Mouse (Mus musculus): Measurements from ENCODE around the gene Zfp428.
A peak's percentile ranks its signal among the peaks of the same experiment; 100 is the strongest.

The Zfp428 gene

DNA sequence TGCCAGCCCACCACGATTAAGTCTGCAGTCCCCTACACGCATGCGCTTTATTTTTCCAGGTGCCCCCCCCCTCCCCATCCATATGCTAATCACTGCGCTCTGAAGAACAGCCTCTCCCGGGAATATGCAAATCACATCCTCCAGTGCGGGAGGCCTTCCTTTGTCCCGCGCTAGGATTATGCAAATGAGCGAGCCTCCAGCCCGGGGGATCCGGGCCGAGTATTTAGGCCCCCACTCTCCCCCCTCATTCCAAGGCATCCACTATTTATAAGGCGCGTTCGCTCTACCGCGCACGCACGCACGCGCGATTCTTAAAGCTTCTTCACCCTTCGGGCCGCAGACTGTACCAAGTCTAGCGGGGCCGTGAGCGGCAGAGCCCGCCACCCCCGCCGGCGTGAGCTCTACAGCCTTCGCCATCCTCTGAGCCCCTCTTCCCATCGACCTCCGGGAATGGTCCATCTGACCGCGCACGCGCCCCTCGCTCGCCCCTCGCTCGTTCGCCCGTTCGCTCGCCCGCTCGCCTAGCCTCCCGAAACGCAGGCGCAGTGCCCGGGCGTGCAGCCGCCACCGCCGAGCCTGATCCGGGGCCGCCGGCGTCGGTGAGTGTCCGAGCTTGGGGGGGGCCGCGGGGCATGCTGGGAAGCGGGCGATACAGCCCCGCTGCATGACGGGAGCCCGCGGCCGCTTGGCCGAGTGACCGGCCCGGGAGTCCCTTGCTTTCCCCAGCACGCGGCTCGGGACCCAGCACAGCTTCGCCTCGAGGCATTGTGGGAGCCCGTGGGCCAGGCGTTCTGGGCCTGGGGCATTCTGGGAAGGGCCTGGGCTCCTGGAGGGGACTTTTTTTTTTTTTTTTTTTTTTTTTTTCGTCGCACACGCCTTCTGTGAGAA, at the start of gene Zfp428:
TSS of gene Zfp428 (plus strand) at position 169 of the 888 bp plus-strand sequence.
- peak; percentile 89 for DNase-seq (ENCODE audit: low spot score)

DNA sequence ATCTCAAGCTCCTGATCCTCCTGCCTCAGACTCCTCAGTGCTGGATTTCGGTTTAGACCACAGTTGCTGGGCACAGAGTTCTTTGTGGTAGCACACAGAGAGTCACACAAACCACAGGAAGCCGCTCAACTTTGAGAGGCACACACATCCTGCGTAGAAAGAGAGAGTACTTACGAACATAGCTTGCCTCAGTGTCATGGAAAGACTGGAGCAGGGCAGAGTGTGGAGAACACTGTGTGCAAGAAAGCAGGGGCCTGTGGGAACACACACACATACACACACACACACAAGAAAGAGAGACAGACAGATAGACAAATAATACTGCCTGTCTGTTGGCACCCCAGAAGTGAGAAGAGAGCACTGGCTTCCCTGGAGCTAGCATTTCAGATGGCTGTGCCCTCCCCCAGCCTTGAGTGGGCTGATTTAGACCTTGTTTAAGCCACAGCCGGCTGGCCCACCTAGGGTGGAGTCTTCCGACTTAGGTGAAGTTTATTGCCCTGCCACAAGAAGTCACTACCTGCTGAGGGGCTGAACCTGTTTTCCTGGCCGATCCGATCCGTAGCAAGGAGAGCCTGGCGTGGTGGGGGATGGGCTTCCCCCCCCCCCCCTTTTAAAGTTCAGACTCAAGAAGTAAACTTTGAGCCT, 49.0 kb upstream of the Zfp428 start:
- DNase-seq (ENCODE audit: low spot score): no peak

DNA sequence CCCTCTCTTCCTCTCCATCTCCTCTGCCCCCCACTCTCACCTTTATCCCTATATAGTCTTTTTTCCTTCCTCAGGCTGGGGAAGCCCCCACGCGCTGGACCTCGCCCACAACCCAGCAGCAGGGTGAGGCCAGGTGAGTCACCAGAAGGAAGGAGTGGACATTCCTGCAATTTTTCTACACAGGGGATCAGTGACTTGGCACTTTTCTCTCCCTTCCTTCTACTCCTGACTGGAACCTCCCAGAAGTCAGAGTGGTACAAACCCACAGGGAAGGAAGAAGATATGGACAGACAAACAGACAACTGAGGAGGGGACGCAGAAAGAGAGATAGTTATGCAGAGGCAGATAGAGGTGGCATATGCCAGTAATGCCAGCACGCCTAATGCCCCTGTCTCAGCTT, 47.4 kb upstream of the Zfp428 start:
- peak; percentile 36 for DNase-seq (ENCODE audit: low spot score)

DNA sequence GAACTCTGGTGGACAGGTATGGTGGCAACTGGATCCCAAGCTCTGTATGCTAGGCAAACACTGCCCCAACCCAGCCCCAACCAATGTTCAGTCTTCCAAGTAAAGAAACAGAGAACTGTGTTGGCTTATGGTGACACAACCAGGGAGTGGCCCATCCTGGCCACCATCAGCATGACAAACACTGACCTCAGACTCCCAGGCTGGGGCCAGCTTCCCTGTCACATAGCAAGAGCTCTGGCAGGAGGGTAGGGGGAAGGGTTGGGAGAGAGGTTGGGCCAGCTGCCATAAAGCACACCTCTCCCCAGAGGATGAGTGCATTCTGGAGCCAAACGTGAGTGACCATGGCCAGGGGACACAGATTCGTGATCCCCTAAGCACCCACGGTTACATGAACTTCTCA, 47.0 kb upstream of the Zfp428 start:
- DNase-seq (ENCODE audit: low spot score): no peak

DNA sequence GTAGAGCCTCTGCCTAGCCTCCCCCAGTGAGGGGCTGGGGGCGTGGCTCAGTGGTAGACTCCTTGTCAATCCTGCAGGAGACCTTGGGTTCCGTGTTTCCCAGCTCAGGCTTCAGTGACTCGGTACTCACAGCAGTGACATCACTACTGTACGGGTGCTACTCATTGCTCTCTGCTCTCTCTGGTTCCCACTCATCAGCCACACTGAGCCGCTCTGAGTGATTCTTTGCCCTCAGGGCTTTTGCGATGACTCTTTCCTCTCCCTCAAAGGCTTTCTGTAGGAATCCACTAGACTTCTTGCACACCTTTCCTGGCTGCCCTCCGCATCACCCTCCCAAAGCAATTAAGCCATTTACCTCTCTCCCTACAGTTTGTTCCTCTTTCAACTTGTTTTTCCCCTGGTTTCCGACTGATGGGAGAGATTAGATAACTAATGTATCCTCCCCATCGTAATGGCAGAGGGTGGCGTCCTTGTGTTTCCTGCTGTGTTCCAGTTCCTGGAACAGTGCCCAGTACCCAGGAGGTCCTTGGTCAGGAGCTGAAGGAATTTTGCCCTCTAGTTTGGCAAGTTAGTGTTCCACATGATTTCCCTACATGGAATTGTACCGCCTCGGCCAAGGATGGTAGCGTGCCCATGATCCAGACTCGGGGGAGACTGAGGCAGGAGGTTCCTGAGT, 45.3 kb upstream of the Zfp428 start:
- DNase-seq (ENCODE audit: low spot score): no peak

DNA sequence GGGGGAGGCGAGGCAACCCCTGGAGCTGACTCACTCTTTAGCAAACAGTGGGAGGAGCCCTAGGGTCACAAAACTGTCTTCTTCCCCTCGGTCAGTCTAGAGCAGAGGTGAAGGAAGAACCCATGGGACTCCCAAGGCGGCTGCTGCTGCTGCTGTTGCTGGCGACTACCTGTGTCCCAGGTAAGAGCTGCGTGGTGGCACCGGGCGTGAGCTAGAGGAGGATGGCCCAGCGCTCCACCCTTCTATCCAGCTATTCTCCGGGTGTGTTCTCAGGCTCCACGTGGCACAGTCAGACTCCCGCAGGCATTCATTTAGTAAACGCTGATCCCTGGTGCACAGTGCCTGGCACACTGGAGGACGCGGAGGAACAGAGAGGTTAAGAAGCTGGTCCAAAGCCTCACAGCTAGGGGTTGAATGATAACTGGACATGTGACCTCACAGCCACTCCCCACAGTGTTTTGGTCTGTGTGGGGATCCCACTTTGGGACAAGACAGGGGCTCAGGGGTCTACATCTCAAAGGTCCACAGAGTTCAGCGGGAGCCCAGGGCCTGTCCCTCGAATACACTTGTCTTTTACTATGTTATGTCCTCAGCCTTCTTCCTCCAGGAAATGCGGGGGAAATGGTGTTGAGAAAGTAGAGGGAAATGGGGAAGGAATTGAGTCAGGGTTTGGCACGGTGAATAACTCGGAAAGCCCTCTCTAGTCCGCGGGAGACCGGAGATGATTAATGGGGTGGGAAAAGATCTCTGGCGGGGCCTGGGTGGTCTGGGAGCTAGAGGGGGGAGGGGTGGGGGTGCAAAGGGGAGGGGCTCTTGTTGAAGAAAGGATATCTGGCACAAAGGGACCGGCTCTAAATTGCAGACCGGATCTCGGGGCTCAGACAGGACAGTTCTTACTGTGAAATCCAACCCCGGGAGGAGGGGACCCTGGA, 44.2 kb upstream of the Zfp428 start, which contains the start of gene Plaur:
TSS of gene Plaur (plus strand) at position 97 of the 932 bp plus-strand sequence.
- DNase-seq (ENCODE audit: low spot score): peak; percentile 77

DNA sequence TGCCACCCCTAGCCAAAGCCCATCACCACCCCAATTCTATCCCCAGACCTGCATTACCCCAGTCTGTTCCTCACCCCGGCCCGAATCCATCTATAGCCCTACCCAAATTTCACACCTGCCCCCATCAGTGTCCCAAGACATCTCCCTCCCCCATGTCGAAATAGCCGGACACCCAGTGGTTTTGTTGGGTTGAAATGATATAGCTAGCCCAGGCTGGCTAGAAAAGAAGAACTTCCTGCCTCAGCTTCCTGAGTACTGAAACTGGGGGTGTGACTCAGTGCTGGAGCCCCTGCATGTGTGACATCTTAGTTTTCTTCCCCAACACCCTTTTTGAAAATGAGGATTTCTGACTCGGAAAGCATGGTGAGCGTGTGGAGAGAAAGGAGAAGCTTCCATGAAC, 40.0 kb upstream of the Zfp428 start:
- no peak for DNase-seq (ENCODE audit: low spot score)

DNA sequence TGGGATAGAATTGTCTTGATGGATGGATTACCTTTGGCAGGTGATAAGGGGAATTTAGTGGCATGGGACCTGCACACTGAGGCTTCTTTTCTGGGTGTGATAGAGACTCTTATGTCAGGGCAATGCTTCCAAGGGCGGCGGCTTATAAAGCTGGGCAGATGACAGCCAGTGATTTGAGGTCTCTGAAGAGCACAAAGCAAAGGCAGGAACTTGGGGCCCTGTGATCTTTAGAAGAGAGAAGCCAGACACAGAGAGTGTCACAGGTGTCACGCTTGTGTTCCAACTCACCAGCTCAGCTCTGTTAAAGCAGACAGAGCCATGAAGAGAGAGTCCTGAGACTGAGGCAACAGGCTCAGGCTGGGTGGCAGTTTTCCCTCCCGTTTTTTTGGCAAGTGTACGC, 38.9 kb upstream of the Zfp428 start:
- DNase-seq (ENCODE audit: low spot score): no peak

DNA sequence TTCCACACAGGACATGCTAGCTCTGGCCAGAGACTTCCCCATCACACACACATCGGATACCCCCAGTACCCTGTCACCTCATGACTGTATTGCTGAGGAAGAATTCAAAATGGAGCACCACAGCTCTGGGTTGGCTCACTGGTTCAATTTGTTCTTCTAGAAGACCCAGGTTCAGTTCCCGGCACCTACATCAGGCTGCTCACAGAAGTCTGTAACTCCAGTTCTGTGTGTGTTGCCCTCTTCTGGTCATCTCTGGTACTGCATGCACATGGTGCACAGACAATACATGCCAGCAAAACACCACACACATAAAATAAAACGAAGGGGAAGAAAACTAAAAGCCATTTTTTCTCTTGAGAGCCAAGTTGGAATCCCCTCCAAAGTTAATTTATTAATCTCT, 37.7 kb upstream of the Zfp428 start:
- no peak for DNase-seq (ENCODE audit: low spot score)

DNA sequence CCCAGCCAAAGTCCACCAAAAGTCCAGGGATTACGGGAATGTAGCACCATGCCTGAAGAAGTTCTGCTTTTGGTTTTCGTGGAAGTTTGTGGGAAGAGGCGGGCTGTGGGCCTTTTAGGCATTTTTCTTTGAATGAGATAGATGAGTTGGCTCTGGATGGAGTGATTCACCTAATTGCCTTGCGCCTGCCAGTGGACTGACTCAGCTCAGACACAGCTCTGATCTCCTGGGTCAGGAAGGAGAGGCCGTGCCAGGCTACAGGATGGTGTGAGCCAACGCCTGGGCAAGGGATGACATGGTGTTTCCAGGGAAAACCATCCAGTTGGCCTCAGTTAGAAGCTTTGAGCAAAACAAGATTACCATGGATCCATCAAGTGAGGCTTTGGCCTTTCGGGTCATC, 36.5 kb upstream of the Zfp428 start:
- no peak for DNase-seq (ENCODE audit: low spot score)

DNA sequence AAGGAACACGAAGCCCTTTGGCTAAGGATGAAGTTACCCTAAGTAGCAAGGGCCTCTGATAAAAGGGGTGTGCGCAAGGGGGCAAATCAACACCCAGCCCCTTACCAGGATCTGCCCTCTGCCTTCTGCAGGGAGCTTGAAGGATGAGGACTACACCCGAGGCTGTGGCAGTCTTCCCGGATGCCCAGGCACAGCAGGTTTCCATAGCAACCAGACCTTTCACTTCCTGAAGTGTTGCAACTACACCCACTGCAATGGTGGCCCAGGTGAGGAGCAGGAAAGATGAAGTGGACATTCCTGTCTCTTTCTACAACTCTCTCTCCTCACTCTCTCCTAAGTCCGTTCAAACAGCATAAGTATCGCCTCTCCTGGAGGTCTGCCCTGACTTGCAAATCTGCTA, 34.4 kb upstream of the Zfp428 start:
- no peak for DNase-seq (ENCODE audit: low spot score)

DNA sequence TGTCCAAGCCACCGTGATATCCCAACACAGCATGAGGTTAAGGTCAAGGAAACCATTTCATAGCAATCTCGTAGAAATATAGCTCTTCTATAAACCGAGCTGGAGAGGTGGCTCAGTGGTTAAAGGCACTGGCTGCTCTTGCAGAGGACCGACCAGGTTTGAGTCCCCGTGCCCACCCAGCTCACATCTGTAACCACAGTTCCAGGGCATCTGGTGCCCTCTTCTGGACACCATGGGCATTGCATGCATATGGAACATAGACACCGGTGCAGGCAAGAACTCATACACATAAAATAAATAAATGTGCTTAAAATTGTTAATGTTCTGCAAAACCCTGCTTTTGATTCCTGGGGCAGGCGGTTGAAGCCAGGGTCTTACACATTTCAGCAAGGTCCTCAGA, 33.9 kb upstream of the Zfp428 start:
- no peak for DNase-seq (ENCODE audit: low spot score)

DNA sequence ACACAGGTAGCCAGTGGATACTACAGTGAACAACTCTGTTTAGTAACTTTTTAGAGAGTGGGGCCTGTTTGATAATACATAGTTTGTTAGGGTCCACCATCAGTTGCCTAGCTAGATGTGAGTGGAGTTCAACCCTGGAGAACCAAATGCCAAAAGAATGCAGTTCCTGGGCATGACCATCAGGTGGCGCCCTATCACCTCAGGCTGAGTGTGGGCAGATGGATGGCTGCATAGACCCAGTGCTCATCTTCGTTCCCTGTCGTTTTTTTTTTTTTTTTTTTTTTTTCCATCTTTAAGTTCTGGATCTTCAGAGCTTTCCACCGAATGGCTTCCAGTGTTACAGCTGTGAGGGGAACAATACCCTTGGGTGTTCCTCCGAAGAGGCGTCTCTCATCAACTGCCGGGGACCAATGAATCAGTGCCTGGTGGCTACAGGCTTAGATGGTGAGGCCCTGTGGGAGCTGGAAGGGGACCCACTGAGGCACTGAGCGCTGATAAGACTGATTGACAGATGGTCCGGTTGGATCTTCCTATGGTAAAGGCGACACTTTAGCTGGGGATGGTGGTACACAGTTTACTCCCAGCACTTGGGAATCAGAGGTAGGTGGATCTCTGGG, 32.8 kb upstream of the Zfp428 start:
- DNase-seq (ENCODE audit: low spot score): no peak

DNA sequence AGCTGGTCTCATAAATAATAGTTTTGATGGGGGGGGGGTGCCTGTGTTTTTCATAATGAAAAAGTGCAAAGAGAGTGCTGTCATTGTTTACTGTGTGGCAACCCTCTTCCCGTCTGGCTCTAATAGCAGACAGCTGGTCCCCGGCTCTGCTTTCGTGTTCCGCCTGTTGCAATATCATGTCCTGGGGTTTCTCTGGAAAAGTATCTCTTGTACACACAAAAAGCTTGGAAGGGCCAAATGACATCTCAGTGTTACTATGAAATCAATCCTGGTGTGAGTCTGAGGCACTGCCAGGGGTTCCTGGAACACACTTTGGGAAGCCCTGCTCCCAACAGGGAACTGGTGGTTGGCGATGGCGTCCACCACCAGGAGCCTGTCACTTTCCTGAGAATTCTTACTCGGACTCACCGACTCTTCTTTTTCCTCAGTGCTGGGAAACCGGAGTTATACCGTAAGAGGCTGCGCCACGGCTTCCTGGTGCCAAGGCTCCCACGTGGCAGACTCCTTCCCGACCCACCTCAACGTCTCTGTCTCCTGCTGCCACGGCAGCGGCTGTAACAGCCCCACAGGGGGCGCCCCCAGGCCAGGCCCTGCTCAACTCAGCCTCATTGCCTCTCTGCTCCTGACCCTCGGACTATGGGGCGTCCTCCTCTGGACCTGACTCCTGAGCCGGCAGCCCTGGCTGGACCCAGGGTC, 31.8 kb upstream of the Zfp428 start:
- DNase-seq (ENCODE audit: low spot score): no peak

DNA sequence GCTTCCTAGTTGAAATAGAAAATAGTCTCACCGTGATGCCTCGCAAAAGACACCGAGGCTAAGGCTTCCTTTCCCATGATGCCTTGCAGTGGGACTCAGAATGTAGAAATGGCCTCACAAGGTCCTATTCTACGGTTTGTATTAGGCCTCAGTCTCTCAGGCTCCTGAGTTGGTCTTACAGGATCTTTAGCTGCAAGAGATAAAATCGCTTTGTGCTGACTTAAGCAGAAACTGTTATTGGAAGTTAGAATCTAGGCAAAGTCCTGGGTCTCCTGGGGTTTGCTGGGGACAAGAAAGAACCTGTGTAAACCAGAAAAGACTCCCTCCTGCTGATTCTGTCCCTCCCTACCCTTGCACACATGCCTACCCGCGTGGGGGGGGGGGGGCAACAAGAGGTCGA, 30.5 kb upstream of the Zfp428 start:
- DNase-seq (ENCODE audit: low spot score): no peak

DNA sequence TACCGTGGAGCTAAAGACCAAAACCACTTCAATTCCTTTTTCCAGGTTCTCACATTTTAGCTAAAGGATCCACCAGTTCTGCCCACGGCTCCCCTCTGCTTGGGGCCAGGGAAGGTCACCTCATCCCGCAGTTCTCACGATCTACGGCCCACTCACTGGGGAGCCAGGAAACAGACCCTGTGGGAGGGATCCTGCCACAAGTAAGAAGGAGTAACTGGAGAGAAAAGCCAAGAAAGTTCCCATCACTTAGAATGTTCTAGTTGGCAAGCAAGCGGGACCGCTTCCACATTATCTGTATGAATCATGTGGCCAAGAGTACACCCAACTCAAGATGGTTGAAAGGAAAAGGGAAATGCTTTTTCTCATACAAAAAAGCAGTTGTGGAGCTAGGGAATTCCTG, 29.9 kb upstream of the Zfp428 start:
- no peak for DNase-seq (ENCODE audit: low spot score)

DNA sequence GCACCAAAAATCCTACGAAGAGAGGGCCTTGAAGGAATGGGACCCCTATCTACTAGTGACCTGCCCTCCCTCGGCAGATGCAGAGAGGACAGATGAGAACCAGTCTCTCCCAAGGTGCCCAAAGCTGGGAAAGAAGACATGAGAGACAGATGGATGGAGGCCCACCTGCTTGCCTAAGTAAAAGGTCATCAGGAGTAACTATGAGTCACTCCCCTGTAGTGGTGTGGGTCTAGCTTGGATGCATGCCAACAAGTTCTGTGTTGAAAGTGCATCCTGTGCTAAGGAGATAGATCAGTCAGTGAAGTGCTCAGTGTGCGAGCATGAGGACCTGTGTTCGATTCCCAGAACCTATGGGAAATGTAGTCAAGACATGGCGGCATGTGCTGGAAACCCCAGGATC, 27.9 kb upstream of the Zfp428 start:
- DNase-seq (ENCODE audit: low spot score): no peak

DNA sequence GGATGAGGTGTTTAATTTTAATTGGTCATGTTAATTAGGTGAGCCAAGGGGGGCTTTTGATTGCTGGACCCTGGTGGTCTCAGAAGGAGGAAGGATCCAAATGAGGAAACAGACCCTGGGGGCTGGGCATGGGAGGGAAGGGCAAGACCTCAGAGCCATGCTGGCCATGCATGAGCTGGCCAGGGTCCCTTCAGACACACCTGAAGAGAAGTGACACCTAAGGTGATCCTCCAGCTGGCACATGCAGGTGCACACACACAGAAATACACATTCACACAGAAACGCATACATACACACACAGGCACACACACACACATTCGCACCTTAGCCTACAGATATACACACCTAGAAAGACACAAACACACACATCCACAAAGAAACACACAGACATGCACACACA, 27.1 kb upstream of the Zfp428 start:
- no peak for DNase-seq (ENCODE audit: low spot score)

DNA sequence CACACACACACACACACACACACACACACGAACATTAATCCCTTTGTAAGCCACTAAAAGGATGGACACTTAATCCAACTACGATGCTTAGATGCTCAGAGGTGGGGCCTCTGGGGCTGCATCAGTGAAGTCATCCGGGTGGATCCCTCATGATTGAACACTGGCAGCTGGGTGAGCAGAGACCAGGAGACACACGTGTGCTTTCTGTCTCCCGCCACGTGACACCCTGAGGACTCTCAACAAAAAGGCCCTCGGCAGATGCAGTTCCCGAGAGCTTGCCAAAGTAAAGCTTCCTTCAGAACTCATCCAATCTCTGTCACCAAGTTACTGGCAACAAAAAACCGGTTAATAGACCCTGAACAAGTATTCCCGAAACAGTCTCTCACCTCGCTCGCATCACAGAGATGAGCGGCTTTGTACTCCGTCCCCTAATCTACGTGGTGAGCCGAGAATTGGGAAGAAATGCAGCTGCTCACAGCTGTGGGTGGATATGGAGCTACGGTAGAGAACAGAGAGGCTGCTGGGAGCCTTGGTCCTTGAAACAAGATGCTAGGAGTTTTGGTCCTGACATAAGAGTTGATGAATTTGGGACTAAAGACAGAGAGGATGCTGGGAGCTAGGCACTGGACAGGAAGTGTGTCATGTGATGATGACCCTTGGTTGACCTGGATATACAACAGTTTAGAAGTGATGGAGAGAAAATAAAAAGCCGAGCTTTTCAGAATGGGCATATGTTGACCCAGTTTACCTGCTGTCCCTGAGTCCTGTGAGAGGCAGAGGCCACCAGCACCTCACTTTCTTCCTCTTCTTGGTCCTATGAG, 26.5 kb upstream of the Zfp428 start:
- no peak for DNase-seq (ENCODE audit: low spot score)

DNA sequence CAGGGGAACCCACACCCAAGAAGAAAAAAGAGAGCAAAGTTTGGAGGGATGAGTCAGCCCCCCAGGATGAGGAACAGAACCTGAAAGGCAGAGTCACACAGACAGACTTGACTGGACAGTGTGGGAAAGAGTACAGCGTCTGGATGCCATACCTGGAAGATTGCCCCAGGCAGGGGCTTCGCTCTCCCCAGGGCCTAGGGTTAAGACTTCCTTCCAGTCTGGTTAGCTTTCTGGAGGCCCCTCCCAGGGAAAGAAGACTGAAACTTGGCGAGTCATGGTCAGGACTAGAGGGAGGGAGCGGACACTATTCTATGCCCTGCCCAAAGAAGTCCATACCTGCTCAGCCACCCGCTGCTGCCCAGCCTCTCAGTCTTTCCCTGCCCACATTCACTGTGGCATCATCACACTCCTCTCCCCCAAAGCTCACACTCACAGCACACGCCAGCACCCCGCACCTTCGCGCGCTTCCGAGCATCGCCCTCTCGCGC, 25.8 kb upstream of the Zfp428 start:
- DNase-seq (ENCODE audit: low spot score): no peak
